Mouse (Mus musculus) cerebellum, adult 2 months (tissue): ENCODE measurements at regions not wholly inside any gene's neighbourhood (a gene's known extent, or its start where the extent isn't known, plus 50 kb on each side); places are given as distances from the start of the nearest gene placed in this dataset.

Experiments used
- CTCF ChIP-seq: fragments of 200-500 bp; IDR thresholded peaks from 2 replicates; pipeline ENCODE4 v1.5.1; 2011; ENCODE audit warnings: low read depth, mild to moderate bottlenecking, control low read depth, low read length, moderate library complexity, borderline replicate concordance; ENCODE audit not compliant: insufficient read depth
- POLR2A ChIP-seq: fragments of 200-500 bp; IDR thresholded peaks from 2 replicates; pipeline ENCODE4 v1.6.1; 2011; ENCODE audit warnings: low read length, control low read depth, borderline replicate concordance; ENCODE audit not compliant: insufficient read depth

DNA sequence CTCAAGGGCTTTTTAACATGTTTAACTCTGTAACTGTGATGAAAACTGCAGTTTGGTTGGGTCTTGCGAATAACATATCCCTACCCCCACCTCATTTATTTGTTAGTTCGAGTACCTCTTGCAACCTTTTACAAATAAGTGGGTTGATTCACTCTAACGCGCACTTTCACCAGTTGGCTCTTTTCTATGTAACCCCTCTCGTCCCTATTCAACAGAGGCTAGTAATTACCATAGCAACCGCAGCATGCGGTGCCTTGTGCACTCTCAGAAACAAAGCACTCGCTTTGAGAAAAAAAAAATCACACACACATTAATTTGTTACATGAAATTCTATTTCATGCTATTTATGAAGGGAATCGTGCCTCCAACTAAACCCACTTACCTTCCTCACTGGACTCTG lies 201.7 kb downstream of the Icos start:
- TF ChIP-seq CTCF (no peak), POLR2A (no peak)
